Mouse (Mus musculus): ENCODE results near the gene Mllt3.

Mllt3 gene

GRCm38 (mm10) chr4:87781971-87782370 lies 251.2 kb downstream of the Mllt3 start:
- DNase-seq (ENCODE audit: low spot score in 2 of 2): no peak

- no peak for DNase-seq (ENCODE audit: low spot score in 2 of 2)
These were observed 257.4 kb downstream of the Mllt3 start for GRCm38 (mm10) chr4:87775721-87776120.

DNA sequence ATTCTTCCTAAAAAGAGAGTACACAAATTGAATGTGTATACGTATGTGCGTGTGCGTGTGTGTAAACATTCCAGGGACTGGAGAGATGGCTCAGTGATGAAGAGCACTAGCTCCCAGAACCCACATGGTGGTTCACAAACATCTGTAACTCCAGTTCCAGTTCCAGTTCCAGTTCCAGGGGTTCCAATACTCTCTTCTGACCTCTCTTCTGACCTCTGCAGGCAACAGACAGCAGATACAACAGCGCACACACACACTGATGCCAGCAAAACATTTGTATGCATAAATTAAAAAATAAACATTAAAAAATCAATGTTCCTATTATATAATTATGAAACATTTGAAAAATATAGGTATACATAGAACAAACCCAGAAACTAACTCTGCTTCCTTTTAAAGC lies 258.6 kb downstream of the Mllt3 start:
- DNase-seq (ENCODE audit: low spot score in 2 of 2): no peak

GRCm38 (mm10) chr4:87767711-87768561 lies 265.2 kb downstream of the Mllt3 start:
- DNase-seq (ENCODE audit: low spot score in 2 of 2): no peak

- DNase-seq (ENCODE audit: low spot score in 2 of 2): no peak
These were observed 267.4 kb downstream of the Mllt3 start for GRCm38 (mm10) chr4:87765729-87766128.

- DNase-seq (ENCODE audit: low spot score in 2 of 2): no peak
These were observed 272.1 kb downstream of the Mllt3 start for GRCm38 (mm10) chr4:87761075-87761474.

GRCm38 (mm10) chr4:87760297-87760696 lies 272.9 kb downstream of the Mllt3 start:
- no peak for DNase-seq (ENCODE audit: low spot score in 2 of 2)

DNA sequence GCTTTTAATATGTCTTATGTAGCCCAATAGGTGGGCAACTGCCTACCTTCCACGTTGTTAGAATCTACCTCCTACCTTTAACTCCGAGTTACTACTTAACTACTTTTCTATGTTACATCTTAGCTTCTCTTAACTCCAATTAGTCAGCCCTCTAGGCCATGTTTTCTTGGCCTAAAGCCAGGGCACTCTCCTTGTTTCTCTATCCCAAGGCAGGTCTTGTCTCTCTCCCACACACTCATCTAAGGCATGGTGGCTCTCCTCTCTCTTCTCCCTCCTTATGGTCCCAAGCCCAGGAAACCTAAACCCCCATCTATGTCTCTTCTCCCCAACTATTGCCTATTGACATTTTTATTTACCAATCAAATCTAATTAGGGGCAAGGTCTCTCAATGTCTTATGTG lies 273.5 kb downstream of the Mllt3 start:
- no peak for DNase-seq (ENCODE audit: low spot score in 2 of 2)

DNA sequence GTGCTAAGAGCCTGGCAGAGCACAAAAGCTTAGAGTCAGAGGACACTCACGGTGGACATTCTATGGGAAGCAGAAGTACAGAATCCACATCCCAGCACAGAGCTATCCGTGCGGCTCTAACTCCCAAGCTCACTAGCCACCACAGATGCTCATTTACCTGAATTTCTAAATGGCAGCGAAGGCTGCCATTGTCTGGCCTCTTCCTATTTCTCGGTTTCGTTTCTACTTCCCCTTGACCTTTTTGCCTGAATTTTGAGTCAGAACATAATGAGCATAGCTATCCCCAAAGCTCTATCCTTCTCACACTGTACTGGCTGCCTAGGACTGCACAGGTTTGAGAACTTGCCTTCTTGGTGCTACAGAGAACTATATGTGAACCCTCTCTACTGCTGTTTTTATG lies 274.1 kb downstream of the Mllt3 start:
- no peak for DNase-seq (ENCODE audit: low spot score in 2 of 2)

- no peak for DNase-seq (ENCODE audit: low spot score in 2 of 2)
These were observed 281.7 kb downstream of the Mllt3 start for GRCm38 (mm10) chr4:87751515-87751864.

- no peak for DNase-seq (ENCODE audit: low spot score in 2 of 2)
These were observed 282.2 kb downstream of the Mllt3 start for GRCm38 (mm10) chr4:87750856-87751514.

GRCm38 (mm10) chr4:87749532-87750234 lies 283.5 kb downstream of the Mllt3 start:
- no peak for DNase-seq (ENCODE audit: low spot score in 2 of 2)

DNA sequence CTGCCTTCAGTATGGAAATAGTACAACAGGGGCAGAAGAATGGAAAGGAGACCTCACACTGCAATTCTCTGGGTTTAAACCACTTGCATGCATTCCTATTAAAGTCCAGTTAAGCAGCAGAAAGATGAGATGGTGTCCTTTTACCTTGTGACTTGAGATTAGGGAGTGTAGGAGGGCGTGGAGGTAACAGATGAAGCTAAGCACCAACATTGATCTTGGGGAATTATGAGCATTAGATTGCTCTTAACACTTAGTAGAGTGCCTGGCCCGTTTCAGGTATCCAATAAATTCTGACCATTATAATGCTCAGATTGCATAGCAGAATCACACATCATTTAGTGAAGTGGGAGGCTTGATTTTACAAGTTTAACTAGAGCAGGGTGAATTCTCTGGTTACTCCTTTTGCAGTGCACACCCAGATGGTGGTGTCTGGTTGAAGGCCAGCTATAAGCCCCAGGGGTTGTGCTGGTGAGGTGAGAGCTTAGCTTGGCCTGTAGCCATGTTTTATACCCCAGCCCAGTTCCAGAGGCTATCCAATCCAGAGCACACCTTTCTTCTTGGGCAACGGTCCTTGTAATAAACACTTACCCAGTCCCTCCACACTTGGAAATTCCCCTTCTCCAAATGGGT lies 288.0 kb downstream of the Mllt3 start:
- DNase-seq (ENCODE audit: low spot score in 2 of 2): no peak

DNA sequence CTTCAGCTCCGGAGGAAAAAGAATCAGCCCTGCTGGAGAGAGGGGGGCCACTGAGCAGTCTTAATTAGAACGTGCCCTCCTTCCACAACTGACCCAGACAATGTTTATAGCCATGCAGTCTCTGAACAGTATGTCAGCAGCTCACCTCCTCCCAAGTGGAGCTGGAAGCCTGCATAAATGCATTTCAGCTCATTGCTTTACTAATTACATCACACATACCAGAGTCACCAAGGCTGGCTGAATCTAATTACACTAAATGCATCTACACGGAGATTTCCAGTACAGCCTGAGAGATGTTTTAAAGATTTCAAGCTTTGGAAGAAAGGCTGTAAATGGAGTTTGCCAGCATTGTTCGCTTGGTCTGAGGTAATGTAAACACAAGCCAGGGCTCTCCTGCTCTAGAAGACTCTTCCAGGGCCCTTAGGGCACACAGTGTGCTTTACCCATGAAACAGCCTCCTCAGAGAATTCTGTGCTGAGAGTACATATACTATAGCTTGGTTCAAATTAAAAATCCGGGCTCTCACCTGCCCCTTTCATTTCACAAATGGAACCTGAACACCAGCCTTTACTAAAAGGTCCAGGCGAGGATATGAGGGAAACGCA lies 293.5 kb downstream of the Mllt3 start:
- no peak for DNase-seq (ENCODE audit: low spot score in 2 of 2)

GRCm38 (mm10) chr4:87739104-87739503 lies 294.1 kb downstream of the Mllt3 start:
- DNase-seq (ENCODE audit: low spot score in 2 of 2): no peak

DNA sequence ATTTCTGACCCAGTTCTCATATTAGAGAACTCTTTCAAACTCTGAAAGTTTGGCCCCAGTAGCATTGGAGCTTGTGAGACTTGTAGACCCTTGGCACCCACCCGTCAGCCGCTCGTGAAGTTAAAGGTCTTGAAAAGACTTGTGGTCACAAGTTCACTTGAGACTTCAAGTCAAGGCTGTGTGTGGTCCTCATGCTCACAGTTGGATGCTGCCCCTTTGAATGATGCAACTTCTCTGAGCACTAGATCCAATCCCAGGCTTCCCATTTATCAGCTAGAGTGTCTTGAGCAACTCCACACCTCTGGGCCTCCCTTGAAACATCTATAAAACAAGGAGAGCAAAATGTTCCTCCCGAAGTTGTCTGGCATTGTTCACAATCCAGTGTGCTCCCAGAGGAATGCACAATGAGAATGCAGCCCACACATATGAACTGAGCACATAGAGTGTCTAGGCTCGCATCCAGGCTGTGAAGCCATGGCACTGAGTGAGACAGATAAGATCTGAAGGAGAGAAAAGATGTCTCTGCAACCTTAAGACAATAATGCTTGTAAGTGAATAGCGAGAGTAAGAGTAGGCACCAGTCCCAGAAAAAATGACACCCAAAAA lies 295.9 kb downstream of the Mllt3 start:
- DNase-seq (ENCODE audit: low spot score in 2 of 2): no peak

- DNase-seq (ENCODE audit: low spot score in 2 of 2): no peak
These were observed 296.4 kb downstream of the Mllt3 start for GRCm38 (mm10) chr4:87736779-87737178.

GRCm38 (mm10) chr4:87731118-87731672 lies 302.0 kb downstream of the Mllt3 start:
- DNase-seq (ENCODE audit: low spot score in 2 of 2): no peak

GRCm38 (mm10) chr4:87728581-87728980 lies 304.6 kb downstream of the Mllt3 start:
- DNase-seq (ENCODE audit: low spot score in 2 of 2): no peak

- DNase-seq (ENCODE audit: low spot score in 2 of 2): no peak
These were observed 309.7 kb downstream of the Mllt3 start for GRCm38 (mm10) chr4:87723448-87723847.
